Mouse (Mus musculus) monocyte, adult 2 months (primary cell): ENCODE data around the gene Klhdc7b.

Experiments used
- DNase-seq, 2 experiments: peaks; one replicate each; pipeline ENCODE4 v3.0.0; 2022; ENCODE audit warnings: low spot score in 2 of 2, low read depth in 1 of 2

Gene Klhdc7b

DNA sequence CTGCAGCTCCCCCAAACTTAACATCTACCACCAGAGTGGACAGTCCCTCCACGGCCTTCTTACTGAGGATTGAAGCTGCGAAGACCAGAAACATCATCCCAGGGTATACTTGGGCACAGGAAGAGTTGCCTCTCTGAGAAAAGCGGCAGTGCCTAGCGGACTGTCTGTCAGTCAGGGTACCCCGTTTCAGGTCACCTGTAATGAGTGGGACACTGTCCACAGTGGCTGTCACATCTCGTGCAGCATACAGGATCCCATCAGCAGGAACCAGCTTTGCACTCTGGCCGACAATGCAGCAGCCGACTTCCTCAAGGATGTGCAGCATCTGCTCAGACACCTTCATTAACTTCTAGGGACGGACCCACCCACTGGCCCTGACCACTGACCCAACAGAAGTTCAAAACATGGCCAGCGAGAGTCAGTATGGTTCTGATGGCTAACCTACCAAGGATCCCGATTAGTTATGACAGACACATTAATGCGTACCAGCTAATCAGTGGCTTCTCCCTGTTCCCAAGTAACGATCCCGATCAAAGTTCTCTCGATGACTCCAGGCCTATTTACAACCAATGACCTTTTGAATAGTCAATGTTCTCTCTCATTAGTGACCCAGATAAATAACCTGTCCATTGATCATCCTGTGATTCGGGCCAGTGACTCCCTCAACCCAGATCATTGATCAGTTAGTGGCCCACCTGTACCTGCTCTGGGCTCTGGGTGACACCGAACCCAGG lies 9.7 kb upstream of the Klhdc7b start:
- DNase-seq = no peak

DNA sequence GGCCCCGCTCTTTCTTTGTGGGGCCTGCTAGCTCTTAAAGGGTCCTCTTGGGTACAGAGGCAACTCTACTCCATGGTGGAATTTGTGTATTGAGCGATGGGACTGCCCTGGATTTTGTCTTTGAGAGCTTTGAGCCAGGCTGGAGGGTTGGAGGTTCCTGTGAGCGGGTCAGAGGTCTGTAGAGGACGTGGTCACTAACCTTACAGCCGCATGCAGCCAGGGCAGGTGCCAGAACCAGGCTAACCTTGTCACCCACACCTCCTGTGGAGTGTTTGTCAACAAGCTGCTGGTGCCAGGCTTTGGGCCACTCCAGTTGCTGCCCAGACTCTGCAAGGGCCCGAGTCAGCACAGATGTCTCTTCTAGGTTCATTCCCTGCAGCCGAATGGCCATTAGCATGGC lies 8.7 kb upstream of the Klhdc7b start:
- no peak for DNase-seq

DNA sequence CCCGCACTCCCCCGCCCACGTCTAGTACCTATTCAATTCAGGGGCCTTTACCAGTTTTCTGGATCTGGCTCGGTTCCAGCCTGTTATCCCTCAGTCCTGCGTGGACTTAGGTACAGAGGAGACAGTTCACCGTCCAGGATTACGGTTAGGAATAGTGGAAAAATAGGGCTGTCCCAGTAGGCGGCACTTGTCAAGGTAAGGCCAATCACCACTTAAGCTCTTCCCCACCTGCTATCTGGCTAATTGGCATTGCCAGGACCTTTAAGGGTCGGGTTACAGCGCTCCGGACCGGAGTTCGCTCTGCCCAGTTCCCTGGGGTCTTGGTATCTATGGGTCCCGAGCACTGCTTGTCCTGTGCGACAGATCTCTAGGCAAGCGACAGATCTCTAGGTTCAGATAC lies 7.8 kb upstream of the Klhdc7b start, which contains the start of gene Tymp:
Tymp (minus strand) TSS at position 83 of the 400 bp plus-strand sequence.
- no peak for DNase-seq

DNA sequence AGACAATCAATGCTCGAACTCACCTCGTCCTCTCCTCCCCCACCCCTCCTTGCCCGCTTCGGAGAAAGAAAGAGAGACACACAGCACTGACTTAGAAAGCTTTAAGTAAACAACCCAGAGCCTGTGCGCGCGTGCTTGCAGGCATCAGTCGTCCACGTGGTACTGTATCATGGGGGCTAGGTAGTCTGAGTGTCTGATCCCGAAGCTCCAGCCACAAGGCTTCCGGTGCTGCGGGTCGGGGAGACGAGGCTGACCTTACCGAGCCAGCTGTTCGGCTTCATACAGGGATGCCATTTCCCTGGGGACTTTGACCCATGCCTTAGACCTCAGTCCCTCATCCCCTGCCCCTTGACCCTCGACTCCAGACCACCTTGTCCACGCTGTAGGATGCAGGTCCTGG lies 7.4 kb upstream of the Klhdc7b start:
- no peak for DNase-seq

DNA sequence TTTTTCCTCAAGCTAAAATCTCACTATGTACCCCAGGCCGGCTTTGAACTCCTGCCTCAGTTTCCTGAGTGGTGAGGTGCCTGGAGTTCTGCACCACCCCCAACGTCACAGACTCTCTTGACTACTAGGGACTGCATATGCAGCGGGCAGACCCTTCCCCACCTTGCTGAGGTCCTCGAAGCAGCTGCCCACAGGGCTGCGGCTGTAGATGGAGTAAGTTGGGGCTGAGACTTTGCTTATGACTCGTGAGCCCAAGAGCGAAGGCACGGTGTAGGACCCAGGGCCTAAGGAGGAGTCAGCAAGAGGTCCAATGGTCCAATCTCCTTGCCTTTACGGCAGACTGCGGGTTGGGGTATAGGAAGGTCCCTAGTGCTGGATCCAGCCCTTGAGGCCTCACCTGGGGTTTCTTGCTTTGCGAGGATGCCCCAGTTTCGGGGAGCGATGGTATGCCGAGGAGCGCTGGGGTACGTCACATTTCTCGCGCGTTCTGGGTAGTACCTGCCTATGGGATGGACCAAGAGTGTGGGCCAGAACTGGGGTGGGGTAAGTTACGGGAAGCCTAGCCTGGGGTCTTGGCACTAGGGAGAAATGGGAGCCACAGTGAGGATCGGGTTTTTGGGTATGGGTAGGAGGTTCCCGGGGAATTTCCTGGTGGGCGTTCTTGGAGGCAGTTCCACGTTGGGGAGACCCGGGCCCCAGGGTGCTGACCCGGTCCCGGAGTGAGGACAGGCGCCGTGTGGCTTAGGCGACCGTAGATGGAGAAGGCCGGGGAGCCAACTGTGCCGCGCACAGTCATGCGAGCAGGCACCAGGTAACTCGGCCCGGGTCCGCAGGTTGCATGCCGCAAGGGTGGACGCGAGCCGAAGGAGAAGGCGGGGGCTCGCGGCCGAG lies 6.5 kb upstream of the Klhdc7b start:
- no peak for DNase-seq

DNA sequence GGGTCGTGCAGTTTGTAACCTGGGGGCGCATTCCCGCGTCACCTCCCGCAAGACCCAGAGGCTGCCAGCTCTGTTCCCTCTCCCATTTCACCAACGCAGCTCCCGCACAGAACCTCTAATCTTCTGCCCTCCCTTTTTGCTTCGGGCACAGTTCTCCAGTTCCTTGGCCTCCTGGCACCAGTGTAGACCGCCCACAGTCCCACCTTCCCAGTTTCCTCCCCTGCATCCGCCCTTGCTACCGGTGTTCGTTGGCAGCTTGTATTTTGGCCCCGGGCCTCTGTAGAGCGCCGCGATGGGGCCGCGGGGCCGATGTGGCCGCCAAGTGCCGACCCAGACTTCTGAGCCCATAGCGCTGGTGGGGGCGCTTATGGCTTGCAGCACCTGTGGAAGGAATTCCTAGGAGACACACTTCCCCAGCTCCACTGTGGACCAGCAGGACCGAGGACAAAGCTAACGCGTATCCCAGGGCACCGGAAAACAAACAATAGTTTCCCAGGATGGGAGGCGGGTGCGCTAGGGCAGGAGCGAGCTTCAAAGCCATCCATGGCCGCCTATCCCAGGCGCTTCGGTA lies 5.8 kb upstream of the Klhdc7b start, which contains the start of gene Odf3b:
Odf3b (minus strand) TSS at position 452 of the 571 bp plus-strand sequence.
- no peak for DNase-seq

DNA sequence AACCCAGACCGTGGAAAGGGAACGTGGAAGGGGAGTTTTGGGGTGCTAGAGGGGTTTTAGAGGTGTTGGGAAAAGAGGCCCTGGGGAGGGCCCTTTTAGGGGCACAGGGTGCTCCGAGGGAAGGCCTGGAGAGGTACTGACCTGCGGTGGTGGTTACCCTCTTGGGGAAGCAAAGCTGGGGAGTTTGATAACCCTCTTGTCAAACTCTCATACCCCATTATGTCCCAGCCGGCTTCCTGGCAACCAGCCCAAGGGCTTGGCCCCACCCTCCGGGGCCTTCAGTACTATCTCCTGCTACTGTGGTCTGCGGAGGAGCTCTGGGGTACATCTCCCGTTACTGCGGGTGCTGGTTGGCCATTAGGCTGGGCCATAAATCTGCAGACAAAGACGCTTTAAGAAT lies 5.3 kb upstream of the Klhdc7b start:
- no peak for DNase-seq

DNA sequence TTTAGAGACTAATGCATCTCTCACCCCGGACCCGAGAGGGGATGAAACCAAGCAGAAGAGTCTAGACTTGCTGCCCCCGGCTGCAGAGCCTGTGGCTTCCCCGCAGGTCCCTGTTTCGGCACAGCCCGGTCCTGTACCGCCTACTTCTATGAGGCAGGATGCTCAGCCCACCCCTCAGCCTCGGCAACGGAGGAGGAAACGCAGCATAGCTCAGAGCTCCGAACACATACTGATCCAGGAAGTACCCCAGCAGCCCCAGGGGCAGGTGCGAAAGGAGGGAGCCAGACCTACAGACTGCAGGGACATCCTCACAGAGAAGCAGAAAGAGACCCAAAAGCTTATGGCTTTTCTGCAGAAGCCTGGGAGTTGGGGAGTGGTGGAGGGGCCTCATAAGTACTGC lies 2.4 kb downstream of the Klhdc7b start:
- DNase-seq = no peak

DNA sequence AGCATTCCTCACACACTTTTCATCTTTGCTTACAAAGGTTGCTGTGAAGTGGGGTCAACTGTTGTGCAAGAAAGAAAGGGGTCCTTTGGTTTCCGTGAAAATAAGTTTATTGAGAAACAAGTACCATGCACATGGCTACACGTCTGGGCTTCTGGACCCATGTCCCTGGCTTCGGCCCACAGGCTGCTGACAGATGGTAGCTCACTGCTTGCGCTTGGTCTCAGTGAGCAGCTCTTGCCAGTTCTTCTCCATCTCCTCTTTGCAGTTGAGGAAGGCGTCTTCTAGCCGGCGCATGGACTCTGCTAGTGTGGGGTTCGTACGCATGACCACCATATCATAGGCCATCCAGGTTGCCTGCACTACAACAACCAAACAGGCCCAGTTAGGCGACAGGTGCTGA lies 5.4 kb downstream of the Klhdc7b start:
- DNase-seq = no peak

DNA sequence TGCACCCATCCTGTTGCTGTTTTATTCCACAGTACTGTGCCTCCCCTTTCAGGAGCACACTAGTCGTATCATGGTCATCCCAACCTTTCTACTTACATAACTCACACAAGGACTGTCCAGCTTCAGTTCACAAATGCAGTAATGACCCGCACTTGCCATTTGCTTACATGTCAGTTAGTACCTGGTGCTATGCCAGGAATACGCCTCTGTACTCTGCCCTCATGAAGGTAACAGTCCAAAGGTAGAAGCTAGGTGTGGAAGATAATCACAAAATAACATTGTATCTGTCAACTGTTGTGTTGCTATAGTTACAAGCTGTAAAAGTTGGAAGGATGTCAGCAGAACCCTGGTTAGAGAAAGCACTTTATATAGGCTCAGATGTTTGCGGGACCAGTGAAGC lies 12.2 kb downstream of the Klhdc7b start:
- DNase-seq = no peak

DNA sequence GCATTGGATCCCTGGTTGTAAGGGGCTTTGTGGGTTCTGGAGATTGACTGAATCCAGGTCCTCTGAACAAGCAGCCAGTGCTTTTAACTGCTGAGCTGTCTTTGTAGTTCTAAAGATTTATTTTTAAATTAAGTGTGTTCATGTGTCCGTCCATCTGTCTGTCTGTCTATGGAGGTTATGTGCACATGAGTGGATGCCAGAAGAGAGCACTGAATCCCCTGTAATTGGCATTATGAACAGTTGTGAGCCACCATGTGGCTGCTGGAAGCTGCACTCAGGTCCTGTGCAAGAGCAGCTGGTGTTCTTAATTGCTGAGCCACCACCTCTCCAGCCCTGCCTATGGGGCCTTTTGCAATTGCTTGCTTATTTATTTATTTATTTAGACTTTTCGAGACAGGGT lies 13.4 kb downstream of the Klhdc7b start:
- DNase-seq = no peak

DNA sequence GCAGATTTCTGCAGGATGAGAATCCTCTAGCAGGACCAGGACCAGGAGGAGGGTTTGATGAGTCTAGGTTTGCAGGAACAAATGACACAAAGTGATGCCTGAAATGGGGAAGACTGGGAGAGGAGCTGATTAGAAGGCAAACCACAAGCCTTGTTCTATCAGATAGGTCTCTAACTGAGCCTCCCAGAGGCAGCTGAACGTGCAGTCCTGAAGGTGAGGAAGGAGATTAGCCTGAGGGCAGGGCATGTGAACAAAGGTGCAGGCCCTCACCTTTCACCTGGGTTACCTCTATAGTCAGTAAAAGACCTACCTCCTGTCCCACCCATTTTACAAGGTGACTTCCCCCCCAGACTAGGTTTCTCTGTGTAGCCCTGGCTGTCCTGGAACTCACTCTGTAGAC lies 15.0 kb downstream of the Klhdc7b start:
- DNase-seq = no peak

DNA sequence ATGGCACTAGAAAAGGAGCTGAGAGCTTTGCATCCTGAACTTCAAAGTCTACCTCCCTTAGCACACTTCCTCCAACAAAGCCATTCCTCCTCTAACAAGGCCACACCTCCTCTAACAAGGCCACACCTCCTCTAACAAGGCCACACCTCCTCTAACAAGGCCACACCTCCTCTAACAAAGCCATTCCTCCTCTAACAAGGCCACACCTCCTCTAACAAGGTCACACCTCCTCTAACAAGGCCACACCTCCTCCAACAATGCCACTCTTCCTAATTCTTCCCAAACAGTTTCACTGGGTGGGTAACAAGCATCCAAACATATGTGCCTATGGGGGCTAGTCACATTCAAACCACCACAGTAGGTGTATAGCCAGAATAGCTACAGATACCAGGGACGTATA lies 17.8 kb downstream of the Klhdc7b start:
- no peak for DNase-seq

DNA sequence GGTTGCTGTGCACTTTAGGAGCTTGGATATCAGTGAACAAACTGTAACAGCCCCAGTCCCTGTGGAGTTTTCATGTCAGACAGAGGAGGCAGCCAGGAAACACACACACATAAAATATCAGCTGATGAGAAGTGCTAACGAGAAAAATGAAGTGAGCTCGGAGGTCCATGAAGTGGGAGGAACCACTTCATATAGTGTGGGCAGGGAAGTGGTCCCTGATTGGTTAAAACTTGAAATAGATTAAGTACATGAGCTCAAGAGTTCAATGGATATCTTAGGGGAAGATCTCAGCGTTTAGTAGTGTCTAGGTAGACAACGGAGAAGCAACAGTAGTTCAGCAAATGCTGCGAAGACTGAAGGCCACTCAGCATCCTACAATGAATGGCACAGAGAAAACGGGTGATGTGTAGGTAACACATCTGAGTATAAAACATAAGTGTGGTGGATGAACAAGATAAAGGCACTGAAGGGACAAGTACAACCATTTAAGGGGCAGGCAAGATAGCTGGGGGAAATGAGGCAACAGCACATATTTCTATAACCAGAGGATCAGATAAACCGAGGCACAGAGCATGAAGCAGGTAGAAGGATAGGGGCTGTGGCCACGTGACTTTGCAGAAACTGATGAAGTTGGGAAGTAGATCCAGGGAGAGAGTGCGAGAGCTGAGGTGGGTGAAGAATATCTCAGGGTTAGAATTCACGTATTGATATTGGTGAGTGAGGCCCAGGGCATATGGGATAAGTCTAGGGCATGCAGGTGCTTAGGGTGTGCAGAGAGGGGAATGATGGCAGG lies 20.3 kb downstream of the Klhdc7b start:
- no peak for DNase-seq

DNA sequence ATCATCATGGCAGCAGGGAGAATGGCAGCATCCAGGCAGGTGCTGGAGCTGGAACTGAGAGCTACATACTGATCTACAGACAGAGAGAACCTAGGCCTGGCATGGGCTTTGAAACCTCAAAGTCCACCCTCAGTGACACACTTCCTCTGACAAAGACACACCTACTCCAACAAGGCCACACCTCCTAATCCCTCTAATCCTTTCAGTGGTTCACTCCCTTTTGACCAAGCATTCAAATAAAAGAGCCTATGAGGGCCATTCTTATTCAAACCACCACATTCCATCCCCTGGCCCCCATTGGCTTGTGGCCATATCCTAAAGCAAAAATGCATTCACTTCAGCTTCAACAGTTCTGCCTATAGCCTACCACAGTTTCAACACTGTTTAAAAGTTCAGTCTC lies 22.0 kb downstream of the Klhdc7b start:
- no peak for DNase-seq

DNA sequence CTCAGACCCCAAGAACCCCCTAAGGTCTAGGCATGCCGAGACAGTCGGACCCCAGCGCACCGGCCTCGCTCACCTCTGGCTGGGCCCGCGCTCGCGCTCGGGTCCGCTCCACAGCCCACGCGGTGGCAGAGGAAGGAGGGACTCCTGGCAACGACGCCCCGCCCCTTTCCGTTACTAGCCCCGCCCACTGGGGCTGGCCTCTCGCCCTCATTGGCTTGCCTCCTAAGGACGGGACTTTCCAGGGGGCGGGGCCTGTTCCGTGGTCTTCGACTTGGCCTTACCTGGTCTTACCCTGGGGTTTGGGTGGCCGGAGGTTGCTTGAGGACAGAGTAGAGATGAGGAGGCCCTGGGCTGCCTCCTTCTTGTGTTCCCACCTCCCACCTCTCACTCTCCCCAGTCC lies 25.4 kb downstream of the Klhdc7b start, which contains the start of gene Syce3:
Syce3 (minus strand) TSS at position 386 of the 400 bp plus-strand sequence.
- no peak for DNase-seq

DNA sequence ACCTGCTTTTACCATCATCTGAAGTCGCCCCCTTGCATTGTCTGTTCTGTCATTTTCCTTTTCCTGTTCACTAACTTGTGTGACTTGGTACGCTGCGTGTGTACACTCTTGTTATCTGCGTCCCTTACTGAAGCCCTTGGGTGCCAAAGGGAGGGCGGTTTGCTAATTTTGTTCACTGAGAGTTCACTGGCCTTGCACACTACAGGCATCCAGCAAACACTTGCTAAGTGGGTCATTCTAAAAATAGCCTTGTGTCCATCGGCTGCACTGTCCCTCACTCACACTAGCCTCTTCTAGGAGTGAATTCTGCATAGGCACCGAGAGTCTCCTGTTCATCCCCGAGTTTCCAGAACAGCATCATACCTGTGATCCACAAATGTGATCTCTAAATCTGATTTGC lies 30.6 kb downstream of the Klhdc7b start:
- no peak for DNase-seq

DNA sequence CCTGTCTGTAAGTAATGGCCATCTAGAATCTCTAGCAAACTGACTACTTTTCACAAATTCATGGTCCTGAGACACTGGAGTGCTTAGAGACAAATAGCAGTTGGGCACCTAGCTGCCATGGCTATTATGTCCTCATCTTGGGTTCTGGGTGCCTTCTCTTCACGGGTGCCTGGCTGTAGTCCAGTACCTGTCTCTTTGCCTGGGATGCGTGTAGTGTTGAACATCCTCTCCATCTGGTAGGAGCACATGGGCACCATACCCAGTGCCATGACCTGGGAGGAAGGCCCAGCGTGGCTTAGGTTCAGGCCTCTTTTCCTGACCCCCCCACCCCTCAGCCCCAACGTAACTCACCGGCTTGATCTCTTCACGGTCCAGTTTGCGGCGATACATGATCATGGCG lies 37.2 kb downstream of the Klhdc7b start:
- no peak for DNase-seq

DNA sequence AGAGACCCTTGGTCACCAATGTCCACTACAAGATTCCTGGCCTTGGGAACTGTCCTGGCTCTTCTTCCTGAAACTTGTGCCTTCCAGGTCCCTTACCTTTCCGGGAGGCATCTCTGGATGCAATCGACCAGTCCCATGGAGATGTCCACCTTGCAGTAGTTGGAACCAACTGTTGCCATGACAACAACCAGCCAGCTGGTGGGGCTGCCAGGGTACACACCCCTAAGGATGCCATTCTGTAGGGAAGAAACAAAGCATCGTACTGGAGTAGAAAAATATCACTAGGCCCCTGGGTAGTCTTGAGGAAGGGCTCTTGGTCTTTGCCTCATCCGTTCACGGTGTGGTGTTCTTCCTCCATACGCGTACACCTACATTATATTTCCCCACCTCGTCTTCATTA lies 39.9 kb downstream of the Klhdc7b start:
- no peak for DNase-seq

DNA sequence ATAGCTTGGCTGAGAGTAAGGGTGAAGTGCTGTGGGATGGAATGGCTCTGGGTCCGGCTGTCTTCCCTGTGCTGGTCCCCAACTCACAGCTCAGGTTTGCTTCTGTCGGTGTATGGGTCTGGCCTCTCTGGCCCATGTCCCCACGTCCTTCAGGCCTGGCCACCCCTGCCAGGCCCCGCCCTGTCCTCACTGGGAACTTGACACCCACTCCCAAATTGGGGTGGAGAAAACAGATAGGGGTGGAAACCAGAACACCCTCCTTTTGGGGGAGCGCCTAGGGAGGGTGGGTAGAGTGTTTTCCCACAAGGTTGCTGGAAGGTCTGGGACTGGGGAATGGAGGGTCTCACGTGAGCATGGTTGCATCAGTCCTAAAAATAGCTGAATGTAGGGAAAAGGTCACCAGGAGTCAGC lies 41.0 kb downstream of the Klhdc7b start, which contains the start of gene Cpt1b:
Cpt1b (minus strand) TSS at position 153 of the 411 bp plus-strand sequence.
- no peak for DNase-seq

DNA sequence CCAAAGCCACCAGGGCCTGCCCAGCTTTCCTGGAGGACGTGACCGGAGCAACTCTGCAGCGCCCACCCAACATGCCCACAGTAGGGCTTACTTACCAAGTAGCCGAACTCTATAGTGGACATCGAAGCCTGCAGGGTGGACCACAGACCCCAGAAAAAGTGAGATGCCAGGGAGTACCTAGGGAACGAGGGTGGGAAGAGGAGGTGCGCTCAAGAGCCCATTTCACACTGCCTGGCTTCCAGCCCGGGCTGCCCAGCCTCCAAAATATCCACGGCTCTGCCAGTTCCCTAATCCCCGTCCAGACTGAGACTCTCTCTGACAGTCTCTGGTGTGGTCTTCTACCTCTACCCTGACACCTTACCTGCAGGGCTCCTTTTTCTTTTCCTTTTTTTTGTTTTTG lies 42.0 kb downstream of the Klhdc7b start:
- DNase-seq = no peak
